Mouse (Mus musculus) myocyte (in vitro differentiated cells): ENCODE data around the gene Xpo4.

Source experiments
- E2F4 ChIP-seq: IDR thresholded peaks from one replicate; pipeline ENCODE4 v1.6.1; 2011; ENCODE audit warnings: mild to moderate bottlenecking, control low read depth, moderate library complexity; ENCODE audit not compliant: insufficient read depth
- MAX ChIP-seq: IDR thresholded peaks from one replicate; pipeline ENCODE4 v1.6.1; 2011; ENCODE audit warnings: low read depth, mild to moderate bottlenecking, control low read depth
- MYOG ChIP-seq, 3 experiments: IDR thresholded peaks; one replicate each; pipeline ENCODE4 v1.6.1; 2011; ENCODE audit warnings: control low read depth in 2 of 3, low read depth in 2 of 3, mild to moderate bottlenecking in 2 of 3; ENCODE audit not compliant: insufficient read length in 2 of 3, control insufficient read depth in 1 of 3, insufficient read depth in 1 of 3
- POLR2A ChIP-seq: IDR thresholded peaks from one replicate; pipeline ENCODE4 v1.6.1; 2011; ENCODE audit warnings: low read depth, mild to moderate bottlenecking, control low read depth, moderate library complexity; ENCODE audit not compliant: insufficient read length
- TCF12 ChIP-seq: IDR thresholded peaks from one replicate; pipeline ENCODE4 v1.6.1; 2011; ENCODE audit warnings: mild to moderate bottlenecking, control low read depth; ENCODE audit not compliant: poor library complexity, insufficient read depth, severe bottlenecking
- USF1 ChIP-seq: IDR thresholded peaks from one replicate; pipeline ENCODE4 v1.6.1; 2011; ENCODE audit warnings: low read depth, mild to moderate bottlenecking, control low read depth, moderate library complexity

GRCm38 (mm10) chr14:57699461-57699970 is 34.3 kb upstream of the Xpo4 start:
- TF ChIP-seq MAX, result no peak
- no peak for TF ChIP-seq POLR2A
- no peak for TF ChIP-seq USF1
- TF ChIP-seq E2F4, result no peak
- no peak for TF ChIP-seq MYOG (IDR thresholded peaks at IDR 0.05; ENCODE audit: control insufficient read depth in 1 of 3, insufficient read depth in 1 of 3, insufficient read length in 2 of 3, low read depth in 2 of 3)
- TF ChIP-seq TCF12, result no peak
